Mouse (Mus musculus): ENCODE results near the gene Sez6. TPM values are rescaled to one million over a fixed set of nuclear protein-coding genes. Genes with fewer than 3 reads are reported as not detected.

Sez6 gene
- total RNA-seq, 1 experiment from 2014 or later = not detected

- ATAC-seq (ENCODE audit: extremely low read depth, insufficient number of reproducible peaks, low FRiP score, poor library complexity, severe bottlenecking) = no peak
These were observed 40.1 kb downstream of the Sez6 start for GRCm38 (mm10) chr11:77970718-77971117.

GRCm38 (mm10) chr11:77973520-77973919 is 42.9 kb downstream of the Sez6 start:
- ATAC-seq (ENCODE audit: extremely low read depth, insufficient number of reproducible peaks, low FRiP score, poor library complexity, severe bottlenecking) = no peak

- no peak for ATAC-seq (ENCODE audit: extremely low read depth, insufficient number of reproducible peaks, low FRiP score, poor library complexity, severe bottlenecking)
These were observed 43.7 kb downstream of the Sez6 start for GRCm38 (mm10) chr11:77974325-77974724.

DNA sequence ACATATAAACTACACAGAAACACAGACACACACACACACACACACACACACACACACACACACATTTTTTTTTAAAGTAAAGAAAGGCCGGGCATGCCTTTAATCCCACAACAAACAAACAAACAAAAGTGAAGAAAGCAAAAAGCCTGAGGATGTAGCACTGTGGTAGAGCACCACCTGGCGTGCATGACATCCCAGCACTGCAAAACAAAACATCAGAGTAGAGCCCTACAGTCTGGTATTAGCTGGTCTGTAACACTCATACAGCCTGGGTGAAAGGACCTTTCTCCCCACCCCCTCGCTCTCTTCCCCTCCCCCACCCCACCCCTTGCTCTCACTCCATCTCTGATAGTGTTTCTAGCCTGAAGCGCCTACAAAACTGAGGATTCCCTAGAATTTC is 45.3 kb downstream of the Sez6 start:
- no peak for ATAC-seq (ENCODE audit: extremely low read depth, insufficient number of reproducible peaks, low FRiP score, poor library complexity, severe bottlenecking)

DNA sequence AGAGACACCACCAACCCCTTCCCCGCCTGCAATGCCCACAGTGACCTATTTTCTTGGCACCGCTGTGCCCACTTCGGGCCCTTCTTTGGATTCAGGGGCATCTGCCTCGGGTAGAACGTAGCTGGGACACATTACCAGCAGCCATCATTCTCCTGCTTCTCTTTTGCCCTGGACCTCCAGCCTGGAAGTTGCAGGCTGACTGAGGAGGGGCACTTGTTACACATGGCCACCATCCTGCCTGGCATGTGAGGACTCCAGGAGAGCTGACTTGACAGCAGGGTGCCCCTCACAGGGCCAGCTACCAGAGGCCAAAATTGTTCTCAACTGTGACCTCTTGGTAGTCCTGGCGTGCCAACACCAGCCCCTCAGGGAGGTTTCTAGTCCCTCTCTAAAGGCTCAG is 47.6 kb downstream of the Sez6 start:
- ATAC-seq (ENCODE audit: extremely low read depth, insufficient number of reproducible peaks, low FRiP score, poor library complexity, severe bottlenecking) = no peak

- ATAC-seq (ENCODE audit: extremely low read depth, insufficient number of reproducible peaks, low FRiP score, poor library complexity, severe bottlenecking) = no peak
These were observed 48.7 kb downstream of the Sez6 start for GRCm38 (mm10) chr11:77979221-77979809.

DNA sequence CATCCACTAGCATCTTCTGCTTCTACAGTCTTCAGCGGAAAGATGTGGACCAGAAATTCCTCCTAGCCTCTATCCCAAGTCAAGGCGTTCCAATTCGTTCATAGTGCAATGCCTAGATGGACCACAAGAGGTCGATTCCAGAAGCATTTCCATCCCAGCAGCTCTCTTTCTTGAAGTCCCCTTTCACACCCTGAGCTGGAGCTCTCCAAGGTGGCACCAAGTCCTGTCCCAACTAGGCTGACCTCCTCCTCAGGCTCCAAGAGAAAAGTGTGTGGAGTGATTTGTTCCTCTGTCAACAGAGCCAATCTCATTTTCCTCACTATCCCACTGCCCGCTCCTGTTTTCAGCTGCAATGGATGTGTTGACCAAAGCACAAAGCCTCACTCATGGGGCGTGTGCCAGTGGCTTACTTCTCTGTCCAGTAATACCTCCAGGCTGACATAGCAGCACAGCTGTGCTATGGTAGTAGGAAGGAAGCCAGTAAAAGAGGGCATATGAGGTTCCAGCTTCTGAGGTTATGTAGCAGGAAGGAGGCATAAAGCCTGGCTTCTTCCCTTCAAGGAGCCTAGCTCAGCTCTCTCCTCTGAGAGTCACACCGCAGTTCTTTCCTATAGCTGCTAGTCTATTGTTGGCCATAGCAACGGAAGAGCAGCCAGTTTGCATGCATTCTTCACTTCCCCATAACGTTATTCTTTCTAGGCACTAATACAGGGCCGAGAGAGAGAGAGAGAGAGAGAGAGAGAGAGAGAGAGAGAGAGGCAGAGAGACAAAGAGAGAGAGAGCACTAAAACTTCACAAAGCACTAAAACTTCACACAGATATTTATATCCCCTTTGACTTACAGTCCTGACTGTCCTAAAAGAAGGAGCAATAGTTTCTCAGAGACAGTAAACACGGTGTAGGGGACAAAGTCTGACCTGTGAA is 49.9 kb downstream of the Sez6 start:
- ATAC-seq (ENCODE audit: extremely low read depth, insufficient number of reproducible peaks, low FRiP score, poor library complexity, severe bottlenecking) = no peak

DNA sequence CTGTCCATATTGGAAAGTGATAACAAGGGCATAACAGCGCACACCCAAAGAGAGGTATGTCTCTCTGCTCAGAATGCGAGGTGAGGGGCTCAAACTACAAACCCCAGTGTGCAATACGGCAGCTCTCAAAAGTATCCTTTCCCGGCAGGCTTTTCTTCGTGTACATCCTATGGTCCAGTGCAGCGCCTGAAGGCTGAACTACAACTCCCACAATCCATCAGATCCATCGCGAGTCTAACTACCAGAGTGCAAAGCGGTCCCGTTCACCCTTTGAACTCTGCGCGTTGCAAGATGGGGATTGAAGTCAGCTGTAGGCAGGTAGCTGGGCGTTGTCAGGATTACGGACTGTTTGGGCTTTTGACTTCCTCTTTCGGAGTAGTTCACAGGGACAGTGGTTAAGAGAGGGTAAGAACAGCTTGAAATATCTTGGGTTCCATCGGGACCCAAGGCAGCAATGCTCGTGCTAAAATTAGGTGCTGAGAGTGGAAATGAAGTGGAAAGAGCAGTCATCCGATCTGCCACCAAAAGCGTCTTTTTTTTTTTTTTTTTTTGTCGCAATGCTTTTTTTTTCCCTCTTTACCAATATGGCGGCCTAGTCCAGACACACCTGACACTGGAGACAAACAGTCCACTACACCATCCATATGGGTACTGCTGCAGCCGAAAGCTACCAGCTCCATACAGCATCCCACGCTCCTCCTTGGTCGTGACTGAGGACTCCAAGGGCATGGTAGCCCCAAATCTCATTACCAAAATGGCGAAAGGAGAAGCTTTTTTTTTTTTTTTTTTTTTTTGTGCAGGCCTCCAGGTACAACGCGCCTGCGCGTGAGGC is 51.2 kb downstream of the Sez6 start:
- ATAC-seq (ENCODE audit: extremely low read depth, insufficient number of reproducible peaks, low FRiP score, poor library complexity, severe bottlenecking) = peak; percentile 81

GRCm38 (mm10) chr11:77982441-77982905 is 51.9 kb downstream of the Sez6 start, which contains the start of gene Phf12:
Phf12 (plus strand) TSS chr11:77982754.
- peak; percentile 79 for ATAC-seq (ENCODE audit: extremely low read depth, insufficient number of reproducible peaks, low FRiP score, poor library complexity, severe bottlenecking)

DNA sequence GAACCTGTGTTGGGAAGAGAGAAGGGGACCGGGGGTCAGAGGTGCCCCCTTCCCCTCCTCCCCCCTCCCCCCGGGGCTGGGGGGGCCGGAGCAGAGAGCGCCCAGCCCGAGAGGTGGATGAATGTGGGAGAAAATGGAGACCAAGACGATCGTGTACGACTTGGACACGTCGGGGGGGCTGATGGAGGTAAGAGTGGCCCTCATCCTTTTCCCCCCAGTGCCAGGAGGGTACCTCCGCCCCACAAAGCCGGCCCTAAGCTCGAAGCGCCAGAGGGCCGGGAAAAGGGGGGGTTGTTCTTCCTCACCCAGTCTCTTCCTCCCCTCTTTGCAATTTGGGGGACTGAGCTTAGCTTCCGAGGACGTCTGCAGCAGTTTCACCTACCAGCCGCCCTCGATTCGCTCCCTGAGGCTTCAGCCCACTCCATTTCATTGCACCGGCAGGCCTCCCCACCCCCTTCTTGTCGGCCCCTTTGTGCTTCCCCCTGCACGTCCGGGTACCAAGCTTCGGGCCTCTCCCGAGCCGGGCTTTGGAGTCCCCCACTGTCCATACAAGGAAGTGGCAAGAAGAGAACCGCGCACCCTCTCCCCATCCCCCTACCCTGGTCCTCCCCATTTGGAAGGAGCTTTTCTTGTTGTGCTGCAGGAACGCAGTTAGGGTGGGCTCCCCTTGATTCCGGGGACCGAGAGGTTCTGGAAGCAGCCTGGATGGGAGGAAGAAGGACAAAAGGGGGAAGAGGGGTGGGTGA is 52.8 kb downstream of the Sez6 start:
- ATAC-seq (ENCODE audit: extremely low read depth, insufficient number of reproducible peaks, low FRiP score, poor library complexity, severe bottlenecking) = no peak

- no peak for ATAC-seq (ENCODE audit: extremely low read depth, insufficient number of reproducible peaks, low FRiP score, poor library complexity, severe bottlenecking)
These were observed 53.6 kb downstream of the Sez6 start for GRCm38 (mm10) chr11:77983937-77984835.

- no peak for ATAC-seq (ENCODE audit: extremely low read depth, insufficient number of reproducible peaks, low FRiP score, poor library complexity, severe bottlenecking)
These were observed 54.2 kb downstream of the Sez6 start for GRCm38 (mm10) chr11:77984836-77985231.

- ATAC-seq (ENCODE audit: extremely low read depth, insufficient number of reproducible peaks, low FRiP score, poor library complexity, severe bottlenecking) = no peak
These were observed 55.0 kb downstream of the Sez6 start for GRCm38 (mm10) chr11:77985541-77986065.

- ATAC-seq (ENCODE audit: extremely low read depth, insufficient number of reproducible peaks, low FRiP score, poor library complexity, severe bottlenecking) = no peak
These were observed 58.6 kb downstream of the Sez6 start for GRCm38 (mm10) chr11:77989071-77989690.

- ATAC-seq (ENCODE audit: extremely low read depth, insufficient number of reproducible peaks, low FRiP score, poor library complexity, severe bottlenecking) = no peak
These were observed 65.0 kb downstream of the Sez6 start for GRCm38 (mm10) chr11:77995556-77995955.

- no peak for ATAC-seq (ENCODE audit: extremely low read depth, insufficient number of reproducible peaks, low FRiP score, poor library complexity, severe bottlenecking)
These were observed 75.8 kb downstream of the Sez6 start for GRCm38 (mm10) chr11:78006446-78006845.

DNA sequence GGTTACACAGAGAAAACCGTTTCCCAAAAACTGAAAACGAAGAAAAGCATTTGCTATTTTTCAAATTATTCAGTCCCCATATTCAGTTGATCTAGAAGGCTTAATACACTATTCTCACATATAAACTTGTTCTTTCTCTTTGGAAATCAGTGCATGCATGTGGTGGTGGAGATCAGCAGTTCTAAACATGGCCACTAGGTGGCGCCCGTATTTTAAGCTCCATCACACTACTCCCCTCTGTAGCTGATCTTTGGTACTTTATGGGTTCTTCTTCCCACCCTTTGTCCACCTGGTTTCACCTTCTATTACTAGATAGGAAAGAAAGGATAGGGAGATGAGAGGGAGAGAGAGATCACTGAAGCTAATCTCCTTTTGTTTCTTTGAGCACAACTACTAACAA is 89.1 kb downstream of the Sez6 start:
- peak; percentile 73 for ATAC-seq (ENCODE audit: extremely low read depth, insufficient number of reproducible peaks, low FRiP score, poor library complexity, severe bottlenecking)
